Mouse (Mus musculus): ENCODE results near the gene Abcc6. TPM values are rescaled to one million over a fixed set of nuclear protein-coding genes. Genes with fewer than 3 reads are reported as not detected.

Gene Abcc6
- polyA plus RNA-seq, 1 experiment from 2014 or later: not detected

GRCm38 (mm10) chr7:46053566-46053965 is 23.5 kb upstream of the Abcc6 start:
- Histone ChIP-seq H3K4me2 (ENCODE audit: low read length) (no peak overlapping the region), H3K27ac (replicated peaks in 1 of 2; ENCODE audit: control insufficient read depth in 1 of 2, insufficient read depth in 1 of 2, low read depth in 2 of 2, low read length in 2 of 2) (no peak overlapping the region), H3K36me3 (ENCODE audit: control insufficient read depth, insufficient read depth, low read length) (peaks cover 78% of the 10 kb centered on the region), H3K4me3 (ENCODE audit: control insufficient read depth in 1 of 2, insufficient read depth in 1 of 2, low read depth in 1 of 2, low read length in 2 of 2) (no peak overlapping the region), H3K9me3 (ENCODE audit: control insufficient read depth, low read length) (no peaks in the 10 kb centered on the region), H3K4me1 (ENCODE audit: control insufficient read depth in 2 of 2, insufficient read depth in 2 of 2, low read length in 2 of 2) (no peaks in the 10 kb centered on the region), H3K9ac (ENCODE audit: low read length) (no peak overlapping the region), H3K27me3 (ENCODE audit: control insufficient read depth, insufficient read depth, low read length) (no peaks in the 10 kb centered on the region)
- WGBS: 92% methylated on average over 3 of the region's 3 CpGs
- no peak for ATAC-seq (ENCODE audit: insufficient number of reproducible peaks, insufficient read depth, low FRiP score, low read depth)

GRCm38 (mm10) chr7:46052161-46052821 is 22.2 kb upstream of the Abcc6 start:
- Histone ChIP-seq H3K36me3 (ENCODE audit: control insufficient read depth, insufficient read depth, low read length) (peaks cover 76% of the 10 kb centered on the region), H3K9me3 (ENCODE audit: control insufficient read depth, low read length) (no peaks in the 10 kb centered on the region), H3K9ac (ENCODE audit: low read length) (no peak overlapping the region), H3K4me3 (ENCODE audit: control insufficient read depth in 1 of 2, insufficient read depth in 1 of 2, low read depth in 1 of 2, low read length in 2 of 2) (no peak overlapping the region), H3K27ac (replicated peaks in 1 of 2; ENCODE audit: control insufficient read depth in 1 of 2, insufficient read depth in 1 of 2, low read depth in 2 of 2, low read length in 2 of 2) (no peak overlapping the region), H3K27me3 (ENCODE audit: control insufficient read depth, insufficient read depth, low read length) (no peaks in the 10 kb centered on the region), H3K4me1 (ENCODE audit: control insufficient read depth in 2 of 2, insufficient read depth in 2 of 2, low read length in 2 of 2) (no peaks in the 10 kb centered on the region), H3K4me2 (ENCODE audit: low read length) (no peak overlapping the region)
- 84% methylated on average over 4 of the region's 4 CpGs for WGBS
- no peak for ATAC-seq (ENCODE audit: insufficient number of reproducible peaks, insufficient read depth, low FRiP score, low read depth)

- 87% methylated on average over 7 of the region's 7 CpGs for WGBS
- Histone ChIP-seq H3K36me3 (ENCODE audit: control insufficient read depth, insufficient read depth, low read length) (peaks cover 74% of the 10 kb centered on the region), H3K9me3 (ENCODE audit: control insufficient read depth, low read length) (no peaks in the 10 kb centered on the region), H3K4me3 (ENCODE audit: control insufficient read depth in 1 of 2, insufficient read depth in 1 of 2, low read depth in 1 of 2, low read length in 2 of 2) (no peak overlapping the region), H3K27me3 (ENCODE audit: control insufficient read depth, insufficient read depth, low read length) (no peaks in the 10 kb centered on the region), H3K4me1 (ENCODE audit: control insufficient read depth in 2 of 2, insufficient read depth in 2 of 2, low read length in 2 of 2) (no peaks in the 10 kb centered on the region), H3K4me2 (ENCODE audit: low read length) (no peak overlapping the region), H3K27ac (replicated peaks in 1 of 2; ENCODE audit: control insufficient read depth in 1 of 2, insufficient read depth in 1 of 2, low read depth in 2 of 2, low read length in 2 of 2) (no peak overlapping the region), H3K9ac (ENCODE audit: low read length) (no peak overlapping the region)
- ATAC-seq (ENCODE audit: insufficient number of reproducible peaks, insufficient read depth, low FRiP score, low read depth): no peak
These were observed 19.9 kb upstream of the Abcc6 start for GRCm38 (mm10) chr7:46049981-46050380.

GRCm38 (mm10) chr7:46047873-46048562 is 17.9 kb upstream of the Abcc6 start:
- ATAC-seq (ENCODE audit: insufficient number of reproducible peaks, insufficient read depth, low FRiP score, low read depth): no peak
- H3K4me3 ChIP-seq (ENCODE audit: control insufficient read depth in 1 of 2, insufficient read depth in 1 of 2, low read depth in 1 of 2, low read length in 2 of 2): no peak overlapping the region
- no peak overlapping the region for H3K4me2 ChIP-seq (ENCODE audit: low read length)
- WGBS: 89% methylated on average over 13 of the region's 13 CpGs
- no peak overlapping the region for H3K27ac ChIP-seq (replicated peaks in 1 of 2; ENCODE audit: control insufficient read depth in 1 of 2, insufficient read depth in 1 of 2, low read depth in 2 of 2, low read length in 2 of 2)
- H3K9me3 ChIP-seq (ENCODE audit: control insufficient read depth, low read length): no peaks in the 10 kb centered on the region
- no peaks in the 10 kb centered on the region for H3K27me3 ChIP-seq (ENCODE audit: control insufficient read depth, insufficient read depth, low read length)
- no peak overlapping the region for H3K9ac ChIP-seq (ENCODE audit: low read length)
- H3K36me3 ChIP-seq (ENCODE audit: control insufficient read depth, insufficient read depth, low read length): peaks cover 71% of the 10 kb centered on the region
- H3K4me1 ChIP-seq (ENCODE audit: control insufficient read depth in 2 of 2, insufficient read depth in 2 of 2, low read length in 2 of 2): no peaks in the 10 kb centered on the region

- Histone ChIP-seq H3K4me3 (ENCODE audit: control insufficient read depth in 1 of 2, insufficient read depth in 1 of 2, low read depth in 1 of 2, low read length in 2 of 2) (no peak overlapping the region), H3K9me3 (ENCODE audit: control insufficient read depth, low read length) (no peaks in the 10 kb centered on the region), H3K27me3 (ENCODE audit: control insufficient read depth, insufficient read depth, low read length) (no peaks in the 10 kb centered on the region), H3K4me2 (ENCODE audit: low read length) (no peak overlapping the region), H3K36me3 (ENCODE audit: control insufficient read depth, insufficient read depth, low read length) (peaks cover 80% of the 10 kb centered on the region), H3K4me1 (ENCODE audit: control insufficient read depth in 2 of 2, insufficient read depth in 2 of 2, low read length in 2 of 2) (no peaks in the 10 kb centered on the region), H3K27ac (replicated peaks in 1 of 2; ENCODE audit: control insufficient read depth in 1 of 2, insufficient read depth in 1 of 2, low read depth in 2 of 2, low read length in 2 of 2) (no peak overlapping the region), H3K9ac (ENCODE audit: low read length) (no peak overlapping the region)
- ATAC-seq (ENCODE audit: insufficient number of reproducible peaks, insufficient read depth, low FRiP score, low read depth): no peak
- 81% methylated on average over 11 of the region's 11 CpGs for WGBS
These were observed 15.8 kb upstream of the Abcc6 start for GRCm38 (mm10) chr7:46045882-46046281.

- Histone ChIP-seq H3K36me3 (ENCODE audit: control insufficient read depth, insufficient read depth, low read length) (peaks cover 81% of the 10 kb centered on the region), H3K27me3 (ENCODE audit: control insufficient read depth, insufficient read depth, low read length) (no peaks in the 10 kb centered on the region), H3K4me3 (ENCODE audit: control insufficient read depth in 1 of 2, insufficient read depth in 1 of 2, low read depth in 1 of 2, low read length in 2 of 2) (no peak overlapping the region), H3K9me3 (ENCODE audit: control insufficient read depth, low read length) (no peaks in the 10 kb centered on the region), H3K4me2 (ENCODE audit: low read length) (no peak overlapping the region), H3K9ac (ENCODE audit: low read length) (no peak overlapping the region), H3K27ac (replicated peaks in 1 of 2; ENCODE audit: control insufficient read depth in 1 of 2, insufficient read depth in 1 of 2, low read depth in 2 of 2, low read length in 2 of 2) (no peak overlapping the region), H3K4me1 (ENCODE audit: control insufficient read depth in 2 of 2, insufficient read depth in 2 of 2, low read length in 2 of 2) (no peaks in the 10 kb centered on the region)
- WGBS: 92% methylated on average over 10 of the region's 10 CpGs
- ATAC-seq (ENCODE audit: insufficient number of reproducible peaks, insufficient read depth, low FRiP score, low read depth): no peak
These were observed 14.0 kb upstream of the Abcc6 start for GRCm38 (mm10) chr7:46044106-46044505.

- H3K27ac ChIP-seq (replicated peaks in 1 of 2; ENCODE audit: control insufficient read depth in 1 of 2, insufficient read depth in 1 of 2, low read depth in 2 of 2, low read length in 2 of 2): no peak overlapping the region
- no peak for ATAC-seq (ENCODE audit: insufficient number of reproducible peaks, insufficient read depth, low FRiP score, low read depth)
- peaks cover 64% of the 10 kb centered on the region for H3K36me3 ChIP-seq (ENCODE audit: control insufficient read depth, insufficient read depth, low read length)
- no peak overlapping the region for H3K4me2 ChIP-seq (ENCODE audit: low read length)
- peaks cover 1 to 3% of the 10 kb centered on the region in 2 experiments; a peak in 3 of 4 replicates for H3K4me1 ChIP-seq (ENCODE audit: control insufficient read depth in 2 of 2, insufficient read depth in 2 of 2, low read length in 2 of 2)
- H3K9ac ChIP-seq (ENCODE audit: low read length): no peak overlapping the region
- no peak overlapping the region for H3K4me3 ChIP-seq (ENCODE audit: control insufficient read depth in 1 of 2, insufficient read depth in 1 of 2, low read depth in 1 of 2, low read length in 2 of 2)
- no peaks in the 10 kb centered on the region for H3K27me3 ChIP-seq (ENCODE audit: control insufficient read depth, insufficient read depth, low read length)
- WGBS: 60% methylated on average over 2 of the region's 2 CpGs
- H3K9me3 ChIP-seq (ENCODE audit: control insufficient read depth, low read length): no peaks in the 10 kb centered on the region
These were observed 9.8 kb upstream of the Abcc6 start for GRCm38 (mm10) chr7:46039873-46040272.

Measured in heart, embryonic 14.5 days (tissue).